Mouse (Mus musculus): ENCODE measurements around the gene Leo1.
"Not testable (repeated sequence)": the region's sequence is repeated elsewhere in the genome, so short reads cannot be mapped to it uniquely, and the experiment has no call there.

Leo1 gene

GRCm38 (mm10) chr9:75477212-75477611 lies 35.9 kb downstream of the Leo1 start:
- no peak for DNase-seq

DNA sequence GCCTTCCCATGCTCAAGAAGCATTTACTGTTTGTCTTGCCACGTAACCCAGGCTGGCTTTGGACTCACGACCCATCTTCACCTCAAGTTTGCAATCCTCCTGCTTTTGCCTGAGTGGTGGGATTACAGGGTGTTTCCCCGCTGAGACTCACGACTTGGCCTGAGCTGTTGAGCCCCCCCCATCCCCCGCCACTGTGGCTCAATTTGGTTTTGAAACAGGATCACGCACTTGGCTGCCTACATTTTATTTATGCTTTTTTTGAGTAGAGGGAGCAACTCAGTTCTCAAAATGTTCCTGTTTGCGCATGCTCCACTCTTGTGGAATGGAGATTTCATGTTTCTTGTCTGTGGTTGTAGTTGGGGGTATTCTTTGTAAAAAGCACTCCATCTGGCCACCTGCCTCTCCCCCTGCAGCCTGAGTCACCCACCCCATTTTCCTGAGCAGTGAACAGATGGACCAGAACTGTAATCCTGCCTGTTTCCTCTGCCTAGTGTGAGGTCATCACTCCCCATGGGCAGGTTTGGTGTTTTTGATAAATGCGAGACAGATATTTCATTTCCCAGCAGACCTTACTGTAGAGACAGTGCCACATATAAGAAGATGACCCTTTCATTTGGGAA lies 37.9 kb downstream of the Leo1 start:
- DNase-seq, result peak; percentile 89

- no peak for DNase-seq
These were observed 39.3 kb downstream of the Leo1 start for GRCm38 (mm10) chr9:75480536-75481075.

- DNase-seq, result no peak
These were observed 43.9 kb downstream of the Leo1 start for GRCm38 (mm10) chr9:75485231-75485630.

GRCm38 (mm10) chr9:75488255-75488654 lies 46.9 kb downstream of the Leo1 start:
- not testable (repeated sequence) for DNase-seq

DNA sequence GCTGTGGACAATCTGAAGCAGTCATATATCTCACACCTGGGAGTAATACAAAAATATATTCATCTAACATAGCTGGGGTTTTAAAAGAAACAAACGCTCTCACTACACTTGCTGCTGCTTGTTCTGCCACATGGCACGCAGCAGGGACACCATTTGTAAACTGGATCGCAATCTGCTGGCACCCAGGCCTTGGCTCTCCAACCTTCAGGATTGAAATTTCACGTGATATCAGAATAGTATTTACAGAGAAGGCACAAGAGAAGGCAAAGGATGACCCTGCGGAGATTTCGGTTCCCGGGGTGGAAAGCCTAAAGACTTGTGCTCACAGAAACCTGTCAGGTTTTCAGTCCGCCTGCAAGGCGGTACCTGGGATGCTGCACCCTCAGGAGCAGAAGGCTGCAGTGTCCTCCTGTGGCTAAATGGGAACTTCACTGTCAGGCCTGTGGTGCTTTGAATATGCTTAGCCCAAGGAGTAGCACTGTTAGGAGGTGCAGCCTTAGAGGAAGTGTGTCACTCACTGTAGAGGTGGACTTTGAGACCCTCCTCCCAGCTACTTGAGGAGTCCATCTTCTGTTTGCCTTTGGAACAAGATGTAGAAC lies 53.2 kb downstream of the Leo1 start:
- DNase-seq, result peak; percentile 84

- no peak for DNase-seq
These were observed 54.6 kb downstream of the Leo1 start for GRCm38 (mm10) chr9:75495945-75496344.

- no peak for DNase-seq
These were observed 57.2 kb downstream of the Leo1 start for GRCm38 (mm10) chr9:75498571-75498970.

GRCm38 (mm10) chr9:75504311-75504710 lies 63.0 kb downstream of the Leo1 start:
- no peak for DNase-seq

DNA sequence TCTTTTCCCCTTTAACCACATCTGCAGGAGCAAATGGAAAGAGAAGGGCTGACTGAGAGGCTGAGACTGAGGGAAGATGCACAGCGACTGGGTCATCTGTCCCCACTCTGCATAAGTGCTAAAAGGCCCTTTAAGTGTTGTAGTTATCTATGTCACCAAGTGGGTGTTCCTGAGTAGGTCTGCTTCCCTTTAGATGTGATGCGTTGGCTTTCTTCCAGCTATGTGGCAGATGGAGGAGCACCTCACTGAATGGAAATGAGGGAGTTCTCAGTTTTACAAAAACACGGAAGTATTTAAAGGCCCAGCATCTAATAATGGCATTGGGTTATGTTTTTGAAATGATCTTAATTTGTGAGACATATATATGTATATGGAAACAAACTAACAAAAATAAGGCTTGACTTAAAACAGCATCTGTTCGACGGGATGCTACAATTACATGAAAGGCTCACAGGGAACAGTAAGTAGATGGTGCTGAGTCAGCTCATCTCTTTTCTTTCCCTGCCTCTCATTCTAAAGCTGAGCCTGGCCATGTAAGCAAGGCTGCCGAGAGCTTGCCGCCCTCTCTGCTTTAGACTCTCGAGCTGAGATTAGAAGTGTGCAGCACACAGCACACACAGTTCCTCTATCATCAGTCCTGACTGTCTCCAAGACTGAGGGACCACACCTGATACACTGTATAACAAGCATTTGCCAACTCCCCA lies 70.1 kb downstream of the Leo1 start:
- peak; percentile 51 for DNase-seq

GRCm38 (mm10) chr9:75515464-75516113 lies 74.3 kb downstream of the Leo1 start:
- peak; percentile 62 for DNase-seq

Measured in cerebellum, adult 9-11 months (tissue).